Mouse (Mus musculus): Measurements from ENCODE around the gene Gm4792. TPM values are rescaled to one million over a fixed set of nuclear protein-coding genes. Genes with fewer than 3 reads are reported as not detected.

Gene Gm4792
- 0.38 TPM in 1 of 2 replicates, not detected in the other for polyA plus RNA-seq (2015; fragmentation: Nextera tagmentation; extraction: Ambion mirVana)

GRCm38 (mm10) chr10:94298471-94298870 lies at the start of gene Gm4792:
TSS of gene Gm4792 (minus strand) at chr10:94298703.
- H3K9ac ChIP-seq, result no peak within 1 kb of the TSS
- H3K4me2 ChIP-seq, result no peak within 1 kb of the TSS
- no peaks in the 10 kb centered on the region for H3K9me3 ChIP-seq
- no peak for ATAC-seq (replicated peaks)
- WGBS, result 64% methylated on average over 3 of the region's 3 CpGs
- H3K36me3 ChIP-seq (replicated peaks), result no peaks in the 10 kb centered on the region
- peaks cover 14% of the 10 kb centered on the region for H3K4me1 ChIP-seq
- no peak within 1 kb of the TSS for H3K27ac ChIP-seq
- H3K27me3 ChIP-seq (replicated peaks), result no peaks in the 10 kb centered on the region
- no peak within 1 kb of the TSS for H3K4me3 ChIP-seq

GRCm38 (mm10) chr10:94347959-94348358 lies 49.5 kb upstream of the Gm4792 start:
- no peak for ATAC-seq (replicated peaks)
- Histone ChIP-seq H3K27me3 (replicated peaks) (no peaks in the 10 kb centered on the region), H3K27ac (no peak overlapping the region), H3K9ac (no peak overlapping the region), H3K4me1 (no peaks in the 10 kb centered on the region), H3K36me3 (replicated peaks) (no peaks in the 10 kb centered on the region), H3K4me3 (no peak overlapping the region), H3K4me2 (no peak overlapping the region), H3K9me3 (no peaks in the 10 kb centered on the region)
- 96% methylated on average over 10 of the region's 10 CpGs for WGBS

DNA sequence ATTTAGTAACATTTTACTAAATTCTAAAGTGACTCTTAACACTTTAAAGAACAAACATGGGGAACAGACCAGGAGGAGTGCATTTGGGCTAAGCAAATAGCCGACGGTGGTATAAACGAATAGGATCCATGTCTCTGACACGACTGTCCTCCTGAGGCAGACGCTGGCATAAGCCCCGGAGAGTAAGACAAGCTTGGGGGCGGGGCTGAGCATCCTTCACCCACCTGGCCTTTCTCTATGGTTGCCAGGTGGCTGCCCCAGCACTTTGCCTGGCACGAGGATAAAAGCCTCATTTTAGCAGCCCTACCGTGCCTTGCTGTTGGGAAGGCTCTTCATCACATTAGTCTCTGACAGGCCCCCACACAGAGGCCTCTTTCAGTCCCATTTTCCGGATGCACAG lies 48.8 kb upstream of the Gm4792 start:
- no peak overlapping the region for H3K4me3 ChIP-seq
- no peaks in the 10 kb centered on the region for H3K36me3 ChIP-seq (replicated peaks)
- no peaks in the 10 kb centered on the region for H3K27me3 ChIP-seq (replicated peaks)
- H3K4me2 ChIP-seq, result no peak overlapping the region
- no peak overlapping the region for H3K9ac ChIP-seq
- no peak overlapping the region for H3K27ac ChIP-seq
- ATAC-seq (replicated peaks), result no peak
- no peaks in the 10 kb centered on the region for H3K4me1 ChIP-seq
- no peaks in the 10 kb centered on the region for H3K9me3 ChIP-seq
- 82% methylated on average over 10 of the region's 10 CpGs for WGBS

- no peak overlapping the region for H3K27ac ChIP-seq
- H3K4me2 ChIP-seq, result no peak overlapping the region
- WGBS, result 95% methylated on average over 7 of the region's 7 CpGs
- ATAC-seq (replicated peaks), result no peak
- no peaks in the 10 kb centered on the region for H3K27me3 ChIP-seq (replicated peaks)
- no peak overlapping the region for H3K9ac ChIP-seq
- H3K4me3 ChIP-seq, result no peak overlapping the region
- H3K4me1 ChIP-seq, result no peaks in the 10 kb centered on the region
- no peaks in the 10 kb centered on the region for H3K36me3 ChIP-seq (replicated peaks)
- no peaks in the 10 kb centered on the region for H3K9me3 ChIP-seq
Observed at GRCm38 (mm10) chr10:94346596-94346995, 48.1 kb upstream of the Gm4792 start.

DNA sequence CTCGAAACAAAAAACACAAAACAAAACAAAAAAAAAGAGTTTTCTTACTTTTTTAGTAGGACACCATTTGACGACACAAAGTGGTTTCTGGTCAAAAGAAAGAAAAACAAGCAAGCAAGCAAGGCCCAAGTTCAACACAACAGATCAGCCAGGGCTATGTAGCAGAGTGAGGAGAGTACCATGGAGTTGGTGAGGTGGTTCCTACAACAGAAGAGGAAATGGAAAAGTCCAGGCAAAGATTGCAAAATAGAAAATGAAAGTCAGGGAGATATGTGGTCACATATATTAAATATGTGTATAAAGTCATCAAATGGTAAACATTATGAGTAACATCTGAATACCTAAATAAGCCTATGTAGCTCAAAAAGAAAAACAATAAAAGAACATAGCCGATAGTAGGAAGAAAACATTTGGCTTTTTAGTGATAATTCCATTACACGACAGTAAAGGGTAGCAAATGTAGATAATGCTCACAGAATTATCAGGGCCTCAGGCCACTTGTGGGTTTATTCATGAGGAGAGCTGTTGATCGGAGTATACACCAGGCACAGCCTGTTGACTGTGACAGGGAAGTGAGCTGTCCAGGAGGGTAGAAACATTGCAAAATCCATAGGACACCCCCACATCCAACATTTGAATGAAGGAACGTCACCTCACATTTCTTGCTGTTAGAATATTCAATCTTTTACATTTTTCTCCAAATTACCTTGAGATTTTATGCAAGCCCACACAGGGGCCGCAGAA lies 47.2 kb upstream of the Gm4792 start:
- ATAC-seq (replicated peaks), result no peak
- Histone ChIP-seq H3K4me1 (no peaks in the 10 kb centered on the region), H3K27me3 (replicated peaks) (no peaks in the 10 kb centered on the region), H3K4me3 (no peak overlapping the region), H3K4me2 (no peak overlapping the region), H3K9ac (no peak overlapping the region), H3K9me3 (no peaks in the 10 kb centered on the region), H3K36me3 (replicated peaks) (no peaks in the 10 kb centered on the region), H3K27ac (no peak overlapping the region)
- WGBS, result 89% methylated on average over 7 of the region's 7 CpGs

GRCm38 (mm10) chr10:94344631-94345417 lies 46.3 kb upstream of the Gm4792 start:
- no peaks in the 10 kb centered on the region for H3K36me3 ChIP-seq (replicated peaks)
- H3K9ac ChIP-seq, result no peak overlapping the region
- 51% methylated on average over 22 of the region's 22 CpGs for WGBS
- no peak overlapping the region for H3K4me2 ChIP-seq
- no peak for ATAC-seq (replicated peaks)
- no peaks in the 10 kb centered on the region for H3K4me1 ChIP-seq
- H3K9me3 ChIP-seq, result no peaks in the 10 kb centered on the region
- no peak overlapping the region for H3K4me3 ChIP-seq
- H3K27me3 ChIP-seq (replicated peaks), result no peaks in the 10 kb centered on the region
- H3K27ac ChIP-seq, result no peak overlapping the region

DNA sequence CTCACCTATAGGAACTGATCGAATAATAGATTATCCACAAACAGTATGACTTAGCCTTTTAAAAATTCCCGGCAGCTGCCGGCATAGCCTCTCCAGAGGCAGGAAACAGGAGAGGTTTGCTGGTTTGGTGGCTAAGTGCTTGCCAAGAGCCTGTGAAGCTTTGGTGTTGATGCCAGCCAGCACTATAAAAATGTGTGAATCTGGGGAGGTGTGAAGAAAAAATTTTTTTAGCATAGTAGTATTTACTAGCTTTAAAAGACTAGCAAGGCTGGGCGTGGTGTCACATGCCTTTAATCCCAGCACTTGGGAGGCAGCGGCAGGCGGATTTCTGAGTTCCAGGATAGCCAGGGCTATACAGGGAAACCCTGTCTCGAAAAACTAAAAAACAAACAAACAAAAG lies 45.1 kb upstream of the Gm4792 start:
- H3K4me1 ChIP-seq, result no peaks in the 10 kb centered on the region
- H3K9me3 ChIP-seq, result no peaks in the 10 kb centered on the region
- H3K9ac ChIP-seq, result no peak overlapping the region
- no peak overlapping the region for H3K4me3 ChIP-seq
- H3K27ac ChIP-seq, result no peak overlapping the region
- H3K27me3 ChIP-seq (replicated peaks), result no peaks in the 10 kb centered on the region
- ATAC-seq (replicated peaks), result no peak
- WGBS, result 90% methylated on average over 7 of the region's 7 CpGs
- no peak overlapping the region for H3K4me2 ChIP-seq
- no peaks in the 10 kb centered on the region for H3K36me3 ChIP-seq (replicated peaks)

DNA sequence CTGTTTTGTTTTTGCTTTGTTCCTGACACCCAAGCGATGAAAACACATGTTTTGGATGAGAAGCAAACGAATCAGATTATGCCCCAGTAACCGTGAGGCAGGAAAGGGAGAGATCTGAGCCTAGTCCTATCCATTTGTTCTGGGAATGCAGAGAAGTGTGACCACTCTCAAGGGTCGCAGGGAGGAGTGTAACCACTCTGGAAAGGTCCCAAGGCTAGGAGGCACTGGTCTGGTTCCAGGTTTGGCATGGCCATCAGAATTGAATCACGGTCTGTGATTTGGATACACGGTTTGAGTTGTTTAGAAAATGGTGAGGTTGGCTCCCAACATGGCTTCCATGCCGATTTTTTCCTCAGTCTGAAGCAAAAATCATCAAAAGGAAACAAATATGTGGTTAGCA lies 43.8 kb upstream of the Gm4792 start:
- Histone ChIP-seq H3K9me3 (no peaks in the 10 kb centered on the region), H3K4me1 (no peaks in the 10 kb centered on the region), H3K9ac (no peak overlapping the region), H3K36me3 (replicated peaks) (no peaks in the 10 kb centered on the region), H3K4me2 (no peak overlapping the region), H3K4me3 (no peak overlapping the region), H3K27me3 (replicated peaks) (no peaks in the 10 kb centered on the region), H3K27ac (no peak overlapping the region)
- ATAC-seq (replicated peaks), result no peak
- 70% methylated on average over 7 of the region's 7 CpGs for WGBS

- no peaks in the 10 kb centered on the region for H3K9me3 ChIP-seq
- peak overlapping the region; percentile 2; the same call in 1 of the 2 replicates for H3K4me2 ChIP-seq
- no peaks in the 10 kb centered on the region for H3K4me1 ChIP-seq
Observed at GRCm38 (mm10) chr10:94341501-94341900, 43.0 kb upstream of the Gm4792 start.

DNA sequence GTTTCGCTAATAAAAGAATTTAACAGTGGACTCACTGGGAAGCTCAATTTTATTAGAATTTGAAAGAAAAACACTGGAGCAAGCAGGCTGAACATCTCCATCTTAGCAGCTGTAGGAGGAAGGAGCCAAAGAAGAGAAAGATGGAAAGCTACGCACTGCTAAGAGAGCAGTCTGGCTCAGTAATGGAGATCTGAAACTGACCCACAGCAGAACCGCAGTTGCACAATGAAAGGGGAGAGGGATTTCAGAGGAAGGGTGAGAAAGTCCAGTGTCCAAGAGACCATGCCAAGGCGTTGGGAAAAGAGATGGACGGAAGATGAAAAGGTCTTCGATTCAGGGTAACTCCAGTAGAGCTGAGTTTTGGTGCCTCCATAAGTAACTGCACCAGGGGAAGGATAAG lies 37.6 kb upstream of the Gm4792 start:
- Histone ChIP-seq H3K27ac (no peak overlapping the region), H3K4me3 (no peak overlapping the region), H3K4me1 (no peaks in the 10 kb centered on the region), H3K27me3 (replicated peaks) (no peaks in the 10 kb centered on the region), H3K9me3 (no peaks in the 10 kb centered on the region), H3K36me3 (replicated peaks) (no peaks in the 10 kb centered on the region), H3K9ac (no peak overlapping the region), H3K4me2 (no peak overlapping the region)
- no peak for ATAC-seq (replicated peaks)
- 92% methylated on average over 6 of the region's 6 CpGs for WGBS

More at GRCm38 (mm10) chr10:94341501-94341900, 43.0 kb upstream of the Gm4792 start:
- ATAC-seq (replicated peaks), result no peak
- no peak overlapping the region for H3K27ac ChIP-seq
- no peaks in the 10 kb centered on the region for H3K36me3 ChIP-seq (replicated peaks)
- H3K9ac ChIP-seq, result no peak overlapping the region
- no peaks in the 10 kb centered on the region for H3K27me3 ChIP-seq (replicated peaks)
- no peak overlapping the region for H3K4me3 ChIP-seq
- 73% methylated on average over 17 of the region's 17 CpGs for WGBS

GRCm38 (mm10) chr10:94335047-94335446 lies 36.5 kb upstream of the Gm4792 start:
- H3K4me2 ChIP-seq, result no peak overlapping the region
- WGBS, result 73% methylated on average over 10 of the region's 10 CpGs
- H3K4me3 ChIP-seq, result no peak overlapping the region
- no peaks in the 10 kb centered on the region for H3K36me3 ChIP-seq (replicated peaks)
- no peak for ATAC-seq (replicated peaks)
- no peaks in the 10 kb centered on the region for H3K27me3 ChIP-seq (replicated peaks)
- peaks cover 2% of the 10 kb centered on the region for H3K4me1 ChIP-seq
- H3K9me3 ChIP-seq, result no peaks in the 10 kb centered on the region
- H3K27ac ChIP-seq, result no peak overlapping the region
- H3K9ac ChIP-seq, result no peak overlapping the region

GRCm38 (mm10) chr10:94333328-94333727 lies 34.8 kb upstream of the Gm4792 start:
- H3K4me3 ChIP-seq, result no peak overlapping the region
- ATAC-seq (replicated peaks), result no peak
- 86% methylated on average over 8 of the region's 8 CpGs for WGBS

More at GRCm38 (mm10) chr10:94333328-94333727, 34.8 kb upstream of the Gm4792 start:
- H3K27me3 ChIP-seq (replicated peaks), result no peaks in the 10 kb centered on the region
- no peak overlapping the region for H3K9ac ChIP-seq
- no peaks in the 10 kb centered on the region for H3K9me3 ChIP-seq
- H3K4me1 ChIP-seq, result peaks cover 7% of the 10 kb centered on the region
- no peak overlapping the region for H3K27ac ChIP-seq
- no peak overlapping the region for H3K4me2 ChIP-seq
- no peaks in the 10 kb centered on the region for H3K36me3 ChIP-seq (replicated peaks)
